Mouse (Mus musculus) liver, embryonic 14.5 days (tissue): ENCODE data around the gene Gm21981.

ENCODE experiments used
- CTCF ChIP-seq: IDR thresholded peaks from 2 replicates; pipeline ENCODE4 v1.5.1; 2016; ENCODE audit warnings: antibody characterized with exemption, low read depth, control low read depth
- EP300 ChIP-seq: IDR thresholded peaks from 2 replicates; pipeline ENCODE4 v1.6.1; 2016; ENCODE audit warnings: antibody characterized with exemption, low read depth

GRCm38 (mm10) chr17:47671988-47672310 lies 22.3 kb downstream of the Gm21981 start:
- TF ChIP-seq CTCF (no peak), EP300 (no peak)
